Mouse (Mus musculus): ENCODE measurements at regions not wholly inside any gene's neighbourhood (a gene's known extent, or its start where the extent isn't known, plus 50 kb on each side); places are given as distances from the start of the nearest gene placed in this dataset.

DNA sequence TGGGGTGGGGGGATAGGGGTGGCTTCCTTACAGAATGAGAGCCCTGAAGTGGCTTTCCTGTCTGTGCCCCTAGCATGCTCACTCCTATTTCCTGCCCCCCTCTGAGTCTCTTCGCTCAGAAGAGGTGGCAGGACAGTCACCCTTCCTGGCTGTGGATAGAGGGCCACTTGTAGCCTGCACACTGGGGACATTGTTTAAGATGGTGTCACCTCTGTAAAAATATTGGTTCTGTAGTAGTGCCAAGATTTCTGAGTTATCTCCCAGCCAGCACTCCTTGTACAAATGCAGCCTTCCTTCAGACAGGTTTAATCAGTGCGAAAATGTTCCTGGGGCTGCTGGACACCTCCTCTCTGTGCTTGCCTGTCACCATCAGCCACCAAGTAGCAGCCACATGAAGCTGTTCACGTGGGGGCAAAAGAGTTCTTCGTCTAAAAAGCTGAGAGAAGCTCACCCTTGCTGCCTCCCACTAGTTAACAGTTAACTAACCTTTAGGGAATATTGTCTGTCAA, 136.1 kb upstream of the Id2 start:
- DNase-seq (ENCODE audit: low spot score in 2 of 2) = peak in 1 of 2 experiments; percentile 11

- DNase-seq (ENCODE audit: low spot score in 2 of 2) = peak in 1 of 2 experiments; percentile 19
Observed at GRCm38 (mm10) chr12:25232358-25233026, 135.6 kb upstream of the Id2 start.

DNA sequence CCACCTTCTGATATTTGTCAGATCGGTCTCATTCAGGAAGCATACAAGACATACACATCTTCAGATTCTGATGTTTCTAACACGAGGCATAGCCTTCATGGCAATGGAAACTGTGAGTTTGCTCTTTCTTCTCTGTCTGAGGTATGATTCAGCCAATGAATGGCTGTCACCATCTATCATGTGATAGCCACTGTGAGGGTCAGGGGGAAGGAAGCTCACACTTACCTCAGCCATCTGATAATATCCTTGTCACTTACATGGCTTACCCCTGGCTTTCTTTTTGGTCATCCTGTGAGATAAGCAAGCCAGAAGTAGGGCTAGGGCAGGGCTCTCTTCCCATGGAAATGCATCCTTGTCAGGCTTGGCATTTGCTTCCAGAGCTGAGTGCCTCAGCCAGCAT, 131.8 kb upstream of the Id2 start:
- no peak for DNase-seq (ENCODE audit: low spot score in 2 of 2)

- DNase-seq (ENCODE audit: low spot score in 2 of 2) = no peak
Observed at GRCm38 (mm10) chr12:25227736-25228135, 130.8 kb upstream of the Id2 start.

- DNase-seq (ENCODE audit: low spot score in 2 of 2) = no peak
Observed at GRCm38 (mm10) chr12:25224644-25225043, 127.7 kb upstream of the Id2 start.

DNA sequence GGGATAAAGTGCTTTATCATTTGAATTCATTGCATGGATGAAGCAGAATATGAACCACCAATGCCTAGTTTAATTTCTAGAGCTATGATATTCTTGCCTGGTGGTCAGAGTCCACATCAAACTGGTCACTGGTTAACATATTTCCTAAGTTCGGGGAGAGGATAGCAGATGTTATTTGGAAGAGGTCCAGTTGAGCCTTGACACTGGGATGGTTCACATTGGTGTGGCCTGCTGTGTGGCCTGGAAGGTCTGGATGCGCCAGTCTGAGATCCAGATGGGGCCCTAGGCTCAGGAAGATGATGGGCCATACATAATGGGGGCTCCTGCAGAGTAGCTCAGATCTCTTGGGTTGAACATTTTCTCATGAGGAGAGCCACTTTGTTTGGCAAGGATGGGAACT, 127.3 kb upstream of the Id2 start:
- DNase-seq (ENCODE audit: low spot score in 2 of 2) = no peak

DNA sequence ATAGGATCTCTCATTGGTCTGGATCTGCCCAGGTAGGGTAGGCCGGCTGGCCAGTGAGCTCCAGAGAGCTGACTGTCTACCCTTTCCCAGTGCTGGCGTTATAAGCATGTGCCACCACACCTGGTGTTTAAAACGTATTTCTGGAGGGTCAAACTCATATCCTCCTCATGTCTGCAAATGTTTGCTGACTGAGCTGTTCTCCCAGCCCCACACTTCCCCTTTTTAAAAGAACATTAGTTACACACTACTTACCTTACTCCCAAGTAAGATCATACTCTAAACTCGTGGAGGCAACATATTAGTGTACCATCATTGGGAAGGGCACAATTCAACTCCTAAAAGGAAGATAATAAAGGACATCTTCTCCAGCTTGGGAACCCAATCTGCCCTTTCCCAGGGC, 126.6 kb upstream of the Id2 start:
- DNase-seq (ENCODE audit: low spot score in 2 of 2) = no peak

DNA sequence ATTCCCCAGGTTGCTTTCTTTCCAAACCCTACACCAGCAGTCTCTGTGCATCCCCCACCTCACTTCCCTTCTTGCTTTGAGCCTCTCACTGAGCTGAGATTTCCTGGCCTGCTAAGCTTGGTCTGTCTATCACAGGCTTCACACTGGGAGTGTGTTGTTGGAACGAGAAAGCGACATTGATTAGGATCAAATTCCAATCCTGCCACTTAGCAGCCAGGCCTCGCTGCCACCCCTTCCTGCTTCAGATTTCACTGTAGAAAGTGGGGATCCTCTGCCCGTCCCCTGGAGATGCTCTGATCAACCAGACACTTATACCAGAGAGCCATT, 123.8 kb upstream of the Id2 start:
- no peak for DNase-seq (ENCODE audit: low spot score in 2 of 2)

DNA sequence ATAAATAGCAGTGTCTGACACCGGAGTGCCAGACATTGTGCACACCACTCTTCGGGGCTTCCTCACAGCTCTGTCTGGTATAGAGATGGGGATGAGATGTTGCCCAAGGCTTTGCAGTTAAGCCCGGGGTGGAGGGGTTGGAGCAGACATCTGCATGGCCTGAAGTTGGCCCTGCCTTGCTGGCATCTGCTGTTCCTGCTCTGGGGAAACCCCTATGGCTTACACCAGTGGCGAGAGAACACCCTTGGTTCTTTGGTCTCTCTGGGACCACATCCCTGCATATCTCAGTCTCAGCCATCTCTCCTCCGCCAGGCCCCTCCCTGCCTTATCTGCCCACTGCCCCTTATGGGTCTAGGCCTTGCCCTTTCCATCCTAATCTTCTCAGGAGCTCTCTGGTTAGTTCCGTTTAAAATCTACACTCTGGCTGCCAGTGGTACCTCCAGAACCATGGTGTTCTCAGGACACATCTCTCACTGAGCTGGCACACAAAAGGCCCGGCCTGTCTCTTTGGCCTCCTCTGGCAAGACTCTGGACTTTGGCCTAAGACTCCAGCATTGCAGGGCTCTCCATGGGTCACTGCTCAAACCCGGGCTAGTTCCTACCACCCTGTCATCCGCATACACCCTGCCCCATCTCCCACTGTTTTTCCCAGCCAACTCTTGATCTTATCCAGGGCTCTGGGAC, 123.3 kb upstream of the Id2 start:
- DNase-seq (ENCODE audit: low spot score in 2 of 2) = no peak

DNA sequence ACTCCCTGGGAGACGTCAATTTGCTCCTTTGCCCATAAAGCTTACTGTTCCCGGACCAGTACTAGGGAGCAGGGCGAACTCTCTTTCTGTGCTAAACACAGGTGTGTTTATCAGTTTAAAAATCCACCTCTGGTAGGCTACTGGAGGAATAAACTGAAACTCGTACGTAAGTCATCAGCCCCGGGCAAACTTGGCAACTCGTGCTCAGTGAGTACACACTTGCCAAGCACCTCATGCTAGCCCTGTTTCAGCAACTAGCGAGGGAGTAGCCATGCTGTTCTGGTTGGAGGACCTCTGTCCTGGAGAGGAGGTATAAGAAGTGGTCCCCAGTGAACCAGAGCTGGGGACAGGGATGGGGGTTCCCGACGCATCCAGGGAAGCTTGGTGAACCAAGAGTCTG, 122.6 kb upstream of the Id2 start:
- DNase-seq (ENCODE audit: low spot score in 2 of 2) = no peak

- no peak for DNase-seq (ENCODE audit: low spot score in 2 of 2)
Observed at GRCm38 (mm10) chr12:25216792-25217516, 120.0 kb upstream of the Id2 start.

- DNase-seq (ENCODE audit: low spot score in 2 of 2) = no peak
Observed at GRCm38 (mm10) chr12:25215266-25215665, 118.3 kb upstream of the Id2 start.

GRCm38 (mm10) chr12:25213782-25214478, 117.0 kb upstream of the Id2 start:
- peak; percentile 21 to 25 for DNase-seq (ENCODE audit: low spot score in 2 of 2)

DNA sequence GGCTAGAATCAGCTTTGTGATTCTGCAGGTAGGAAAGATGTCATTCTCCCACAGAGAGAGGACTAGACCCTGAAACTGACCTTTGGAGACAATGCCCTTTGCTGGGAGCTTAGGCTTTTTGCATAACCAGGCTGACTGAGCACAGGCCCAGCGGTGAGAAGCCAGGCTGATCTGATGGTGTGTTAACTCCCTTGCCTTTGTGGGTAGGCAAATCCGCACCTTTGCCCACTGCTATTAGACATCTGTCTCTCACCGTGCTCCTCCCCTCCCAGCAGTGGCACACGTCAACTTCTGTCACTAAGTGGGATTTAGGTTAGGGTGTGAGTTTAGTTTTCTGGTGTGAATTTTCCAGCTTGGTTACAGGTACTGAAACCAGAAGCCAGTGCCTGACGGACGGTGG, 114.4 kb upstream of the Id2 start:
- DNase-seq (ENCODE audit: low spot score in 2 of 2) = no peak

DNA sequence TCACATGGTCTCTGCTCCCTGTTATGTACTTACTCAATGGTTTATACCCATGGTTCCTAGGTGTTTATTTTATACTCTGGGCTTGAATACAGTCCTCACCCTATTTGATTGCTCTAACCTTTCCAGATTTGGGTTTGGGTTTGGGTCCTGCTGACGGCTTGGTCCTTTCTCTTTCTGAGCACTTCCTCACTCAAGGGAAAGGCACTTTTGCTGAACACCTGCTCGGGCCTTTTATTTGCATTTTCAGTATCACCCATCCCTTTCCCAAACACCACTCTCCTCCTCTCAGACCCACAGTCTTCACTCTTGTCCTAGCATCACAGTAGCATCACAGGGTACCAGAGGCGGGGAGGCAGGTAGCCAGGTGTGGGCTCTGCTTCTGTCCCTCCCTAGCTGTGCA, 113.7 kb upstream of the Id2 start:
- DNase-seq (ENCODE audit: low spot score in 2 of 2) = no peak

GRCm38 (mm10) chr12:25209333-25209728, 112.4 kb upstream of the Id2 start:
- no peak for DNase-seq (ENCODE audit: low spot score in 2 of 2)

- peak; percentile 21 to 52 for DNase-seq (ENCODE audit: low spot score in 2 of 2)
Observed at GRCm38 (mm10) chr12:25208670-25209332, 111.9 kb upstream of the Id2 start.

DNA sequence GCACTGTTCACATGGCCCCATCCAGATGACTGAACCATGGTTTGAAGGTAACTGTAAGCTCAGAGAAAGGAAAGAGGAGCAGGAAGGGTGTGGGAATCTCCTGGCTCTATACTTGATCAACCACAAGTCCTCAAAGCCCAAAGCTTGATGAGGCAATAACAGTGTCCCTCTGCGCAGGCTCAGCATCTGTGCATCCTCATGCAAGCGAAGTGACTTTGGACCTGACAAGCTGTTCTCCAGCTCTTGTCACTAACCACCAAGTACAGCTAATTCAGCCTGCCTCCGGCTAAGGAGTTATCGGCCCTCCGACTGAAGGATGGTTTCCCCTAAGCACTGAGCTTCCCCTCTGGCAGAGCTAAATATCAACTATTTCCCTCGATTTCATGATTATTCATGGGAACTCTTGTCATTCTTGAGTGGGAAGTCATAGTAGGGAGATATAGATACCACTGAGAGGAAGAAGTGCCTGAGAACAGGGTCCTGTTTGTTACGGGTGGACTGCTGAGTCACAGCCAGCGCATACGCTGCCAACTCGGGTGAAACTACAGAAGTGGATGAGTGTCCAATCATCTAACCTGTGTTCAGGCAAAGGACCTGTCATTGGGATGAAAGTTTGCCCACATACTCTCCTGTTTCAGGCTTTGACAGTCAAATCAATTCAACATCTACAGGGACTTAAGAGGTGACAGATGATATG, 106.6 kb upstream of the Id2 start:
- DNase-seq (ENCODE audit: low spot score in 2 of 2) = no peak

DNA sequence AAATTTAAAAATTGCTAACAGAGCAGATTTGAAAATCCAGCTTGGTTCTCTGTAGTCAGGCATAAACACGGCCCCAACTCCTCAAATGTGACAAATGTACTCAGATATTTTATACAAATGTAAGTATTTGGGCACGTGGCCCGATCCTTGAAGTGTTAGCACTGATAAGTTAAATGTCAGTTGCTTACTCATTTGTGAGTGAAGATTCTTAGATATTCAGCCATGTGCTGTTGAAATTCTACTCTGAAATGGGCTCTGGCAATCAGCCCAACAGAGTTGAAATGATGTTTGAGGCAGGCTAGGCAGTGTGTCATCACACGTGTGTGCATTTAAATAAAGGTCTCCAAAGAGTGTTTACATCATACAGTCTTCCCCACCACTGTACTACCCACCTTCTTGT, 103.2 kb upstream of the Id2 start:
- no peak for DNase-seq (ENCODE audit: low spot score in 2 of 2)

DNA sequence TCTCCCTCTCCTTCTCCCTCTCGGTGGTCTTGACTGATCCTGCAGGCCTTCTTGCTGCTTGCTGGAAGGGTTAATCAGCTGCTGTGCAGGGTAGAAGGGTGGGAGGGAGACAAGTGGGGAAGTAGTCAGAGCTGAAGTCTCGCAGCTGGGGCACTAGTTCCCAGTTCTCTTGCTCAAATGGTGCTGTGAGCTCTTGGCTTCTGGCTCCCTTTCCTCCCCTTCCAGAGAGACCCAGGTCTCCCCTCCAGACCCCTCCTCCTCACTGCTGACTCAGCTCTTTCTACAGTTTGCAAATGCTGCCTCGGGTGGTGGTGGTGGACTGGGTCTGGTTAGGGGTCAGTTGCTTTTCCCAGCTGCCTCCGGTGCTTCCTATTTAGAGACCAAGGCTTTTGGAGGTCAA, 100.8 kb upstream of the Id2 start:
- no peak for DNase-seq (ENCODE audit: low spot score in 2 of 2)

GRCm38 (mm10) chr12:25196022-25196421, 99.1 kb upstream of the Id2 start:
- no peak for DNase-seq (ENCODE audit: low spot score in 2 of 2)

Data from heart, adult 9 months (tissue).